Mouse (Mus musculus) T-helper 1 cell (primary cell): ENCODE results near the gene Srpk1.

Source experiments
- in situ Hi-C: fragments of 300-600 bp; cut with MboI, MseI; formaldehyde crosslinking; loops from one replicate; pipeline ENCODE4 v1.15.1; 2025; ENCODE audit warnings: high pct_unique_total_duplicates

Gene Srpk1

GRCm38 (mm10) chr17:28622300-28622759 is at the start of gene Srpk1:
Gene Srpk1, minus strand, starts transcription at chr17:28622709.
- in situ Hi-C loops: loop anchor here (10.0 kb wide), 1 partner anchor 798 kb away; the partner anchor contains the start of gene D17Wsu92e

- in situ Hi-C loops: no loop called here
These were observed 37.1 kb upstream of the Srpk1 start for GRCm38 (mm10) chr17:28659564-28659963.

- in situ Hi-C loops: no loop called here
These were observed 35.4 kb upstream of the Srpk1 start for GRCm38 (mm10) chr17:28657936-28658335.

- in situ Hi-C loops: no loop called here
These were observed 27.8 kb upstream of the Srpk1 start for GRCm38 (mm10) chr17:28650268-28650667.

- in situ Hi-C loops: loop anchor here (5.0 kb wide), 1 partner anchor 56 kb away; no protein-coding TSS in a partner anchor
These were observed 26.3 kb upstream of the Srpk1 start for GRCm38 (mm10) chr17:28648607-28649370.

GRCm38 (mm10) chr17:28646221-28646620 is 23.7 kb upstream of the Srpk1 start:
- in situ Hi-C loops: loop anchor here (5.0 kb wide), 1 partner anchor 54 kb away; no protein-coding TSS in a partner anchor

GRCm38 (mm10) chr17:28644112-28644511 is 21.6 kb upstream of the Srpk1 start:
- in situ Hi-C loops: no loop called here

- in situ Hi-C loops: no loop called here
These were observed 21.2 kb upstream of the Srpk1 start for GRCm38 (mm10) chr17:28643697-28644096.

- in situ Hi-C loops: no loop called here
These were observed 17.6 kb upstream of the Srpk1 start for GRCm38 (mm10) chr17:28640113-28640512.

GRCm38 (mm10) chr17:28637711-28638690 is 15.5 kb upstream of the Srpk1 start:
- in situ Hi-C loops: no loop called here

- in situ Hi-C loops: no loop called here
These were observed 13.3 kb upstream of the Srpk1 start for GRCm38 (mm10) chr17:28635842-28636241.

GRCm38 (mm10) chr17:28629125-28629524 is 6.6 kb upstream of the Srpk1 start:
- in situ Hi-C loops: loop anchor here (10.0 kb wide), 1 partner anchor 804 kb away; the partner anchor contains the start of gene D17Wsu92e

- in situ Hi-C loops: loop anchor here (10.0 kb wide), 1 partner anchor 804 kb away; the partner anchor contains the start of gene D17Wsu92e
These were observed 6.0 kb upstream of the Srpk1 start for GRCm38 (mm10) chr17:28628248-28629124.

- in situ Hi-C loops: loop anchor here (10.0 kb wide), 1 partner anchor 802 kb away; the partner anchor contains the start of gene D17Wsu92e
These were observed 4.4 kb upstream of the Srpk1 start for GRCm38 (mm10) chr17:28626937-28627336.

GRCm38 (mm10) chr17:28625327-28625726 is 2.8 kb upstream of the Srpk1 start:
- in situ Hi-C loops: loop anchor here (10.0 kb wide), 1 partner anchor 801 kb away; the partner anchor contains the start of gene D17Wsu92e

GRCm38 (mm10) chr17:28624841-28625240 is 2.3 kb upstream of the Srpk1 start:
- in situ Hi-C loops: loop anchor here (10.0 kb wide), 1 partner anchor 800 kb away; the partner anchor contains the start of gene D17Wsu92e

- in situ Hi-C loops: loop anchor here (10.0 kb wide), 1 partner anchor 797 kb away; the partner anchor contains the start of gene D17Wsu92e
These were observed 869 bp downstream of the Srpk1 start for GRCm38 (mm10) chr17:28621381-28622299.

GRCm38 (mm10) chr17:28618775-28619174 is 3.7 kb downstream of the Srpk1 start:
- in situ Hi-C loops: no loop called here

- in situ Hi-C loops: no loop called here
These were observed 4.4 kb downstream of the Srpk1 start for GRCm38 (mm10) chr17:28618124-28618523.
